Mouse (Mus musculus) MEL (cell line): ENCODE data around the gene Fbxl7.

Experiments used
- CHD2 ChIP-seq: IDR thresholded peaks from 2 replicates; pipeline ENCODE4 v1.6.1; 2011; ENCODE audit warnings: low read length, improper control_type of control experiment
- CTCF ChIP-seq, 3 experiments: IDR thresholded peaks in 2 of 3; conservative IDR thresholded peaks in 1 of 3; 2 replicates each; pipeline ENCODE4 v1.5.1; 2011 to 2012; ENCODE audit warnings: low read length in 3 of 3, low read depth in 2 of 3, mild to moderate bottlenecking in 2 of 3, improper control_type of control experiment in 1 of 3, inconsistent platforms in 1 of 3, mixed read lengths in 1 of 3, moderate library complexity in 1 of 3; ENCODE audit not compliant: control insufficient read depth in 1 of 3, insufficient read depth in 1 of 3, poor library complexity in 1 of 3, severe bottlenecking in 1 of 3
- EP300 ChIP-seq, 2 experiments: IDR thresholded peaks; 2 replicates each; pipeline ENCODE4 v1.6.1; 2011; ENCODE audit warnings: improper control_type of control experiment in 2 of 2, low read length in 2 of 2, low read depth in 1 of 2, mild to moderate bottlenecking in 1 of 2
- GATA1 ChIP-seq: IDR thresholded peaks from 2 replicates; pipeline ENCODE4 v1.6.1; 2011; ENCODE audit warnings: low read depth, low read length, improper control_type of control experiment
- KAT2A ChIP-seq: conservative IDR thresholded peaks from 2 replicates; pipeline ENCODE4 v1.6.1; 2012; ENCODE audit warnings: low read depth, low read length, improper control_type of control experiment, inconsistent platforms
- POLR2A ChIP-seq, 2 experiments: IDR thresholded peaks; 2 replicates each; pipeline ENCODE4 v1.6.1; 2011 to 2012; ENCODE audit warnings: low read length in 2 of 2, mild to moderate bottlenecking in 2 of 2, control low read depth in 1 of 2, improper control_type of control experiment in 1 of 2, low read depth in 1 of 2, moderate library complexity in 1 of 2; ENCODE audit not compliant: control insufficient read depth in 1 of 2, insufficient read depth in 1 of 2, poor library complexity in 1 of 2
- RCOR1 ChIP-seq: IDR thresholded peaks from 2 replicates; pipeline ENCODE4 v1.6.1; 2012; ENCODE audit warnings: low read depth, mild to moderate bottlenecking, inconsistent platforms, low read length, improper control_type of control experiment
- TAL1 ChIP-seq: IDR thresholded peaks from 2 replicates; pipeline ENCODE4 v1.6.1; 2012; ENCODE audit warnings: mild to moderate bottlenecking, inconsistent platforms, low read length, moderate library complexity, mixed read lengths
- TCF12 ChIP-seq: IDR thresholded peaks from 2 replicates; pipeline ENCODE4 v1.6.1; 2014; ENCODE audit warnings: low read depth, mild to moderate bottlenecking, inconsistent platforms, low read length, improper control_type of control experiment, moderate library complexity
- ZNF384 ChIP-seq: IDR thresholded peaks from 2 replicates; pipeline ENCODE4 v1.6.1; 2012; ENCODE audit warnings: low read depth, mild to moderate bottlenecking, inconsistent platforms, low read length, improper control_type of control experiment

- no peak for TF ChIP-seq CHD2
- no peak for TF ChIP-seq EP300 (IDR thresholded peaks at IDR 0.05; ENCODE audit: low read depth in 1 of 2, low read length in 2 of 2)
- TF ChIP-seq CTCF (IDR thresholded peaks at IDR 0.05 in 2 of 3, conservative IDR thresholded peaks at IDR 0.05 in 1 of 3; ENCODE audit: control insufficient read depth in 1 of 3, insufficient read depth in 1 of 3, low read depth in 2 of 3, low read length in 3 of 3, poor library complexity in 1 of 3, severe bottlenecking in 1 of 3), result no peak
- TF ChIP-seq POLR2A (IDR thresholded peaks at IDR 0.05; ENCODE audit: control insufficient read depth in 1 of 2, insufficient read depth in 1 of 2, low read depth in 1 of 2, low read length in 2 of 2, poor library complexity in 1 of 2), result no peak
- no peak for TF ChIP-seq TAL1
- no peak for TF ChIP-seq TCF12
- TF ChIP-seq KAT2A, result no peak
- TF ChIP-seq ZNF384, result no peak
- no peak for TF ChIP-seq GATA1
- TF ChIP-seq RCOR1, result no peak
Measured at GRCm38 (mm10) chr15:26693075-26693474, 202.3 kb downstream of the Fbxl7 start.
